Mouse (Mus musculus): ENCODE results near the gene Ccdc88c. TPM values are rescaled to one million over a fixed set of nuclear protein-coding genes. Genes with fewer than 3 reads are reported as not detected.

Gene Ccdc88c
- polyA plus RNA-seq, 1 experiment from 2014 or later: 13.3 TPM

- ATAC-seq (ENCODE audit: insufficient number of reproducible peaks, insufficient read depth, low FRiP score, low read depth): peak; percentile 42; the same call in 1 of the 2 replicates
- WGBS: 10% methylated on average over 10 of the region's 10 CpGs
- no peaks in the 10 kb centered on the region for H3K9me3 ChIP-seq (ENCODE audit: control insufficient read depth, low read depth, low read length)
- H3K4me2 ChIP-seq (replicated peaks; ENCODE audit: low read depth, low read length): no peak overlapping the region
- no peaks in the 10 kb centered on the region for H3K27me3 ChIP-seq (ENCODE audit: control insufficient read depth, insufficient read depth, low read length)
- H3K36me3 ChIP-seq (ENCODE audit: control insufficient read depth, insufficient read depth, low read length): no peaks in the 10 kb centered on the region
- peaks cover 30% of the 10 kb centered on the region for H3K4me1 ChIP-seq (ENCODE audit: control insufficient read depth, insufficient read depth, low read length)
- no peak overlapping the region for H3K9ac ChIP-seq (replicated peaks; ENCODE audit: low read depth, low read length)
- peak overlapping the region; percentile 33; the same call in 1 of the 2 replicates for H3K27ac ChIP-seq (ENCODE audit: low read length)
- H3K4me3 ChIP-seq (ENCODE audit: low read depth, low read length): no peak overlapping the region
Measured at GRCm38 (mm10) chr12:100997830-100998563, 30.9 kb downstream of the Ccdc88c start.

GRCm38 (mm10) chr12:100996378-100996898 lies 32.4 kb downstream of the Ccdc88c start:
- H3K36me3 ChIP-seq (ENCODE audit: control insufficient read depth, insufficient read depth, low read length): no peaks in the 10 kb centered on the region
- peaks cover 30% of the 10 kb centered on the region for H3K4me1 ChIP-seq (ENCODE audit: control insufficient read depth, insufficient read depth, low read length)
- no peaks in the 10 kb centered on the region for H3K9me3 ChIP-seq (ENCODE audit: control insufficient read depth, low read depth, low read length)
- H3K4me2 ChIP-seq (replicated peaks; ENCODE audit: low read depth, low read length): no peak overlapping the region
- no peak overlapping the region for H3K4me3 ChIP-seq (ENCODE audit: low read depth, low read length)
- no peak for ATAC-seq (ENCODE audit: insufficient number of reproducible peaks, insufficient read depth, low FRiP score, low read depth)
- no peak overlapping the region for H3K9ac ChIP-seq (replicated peaks; ENCODE audit: low read depth, low read length)
- H3K27me3 ChIP-seq (ENCODE audit: control insufficient read depth, insufficient read depth, low read length): no peaks in the 10 kb centered on the region
- no peak overlapping the region for H3K27ac ChIP-seq (ENCODE audit: low read length)
- WGBS: 54% methylated on average over 5 of the region's 5 CpGs

DNA sequence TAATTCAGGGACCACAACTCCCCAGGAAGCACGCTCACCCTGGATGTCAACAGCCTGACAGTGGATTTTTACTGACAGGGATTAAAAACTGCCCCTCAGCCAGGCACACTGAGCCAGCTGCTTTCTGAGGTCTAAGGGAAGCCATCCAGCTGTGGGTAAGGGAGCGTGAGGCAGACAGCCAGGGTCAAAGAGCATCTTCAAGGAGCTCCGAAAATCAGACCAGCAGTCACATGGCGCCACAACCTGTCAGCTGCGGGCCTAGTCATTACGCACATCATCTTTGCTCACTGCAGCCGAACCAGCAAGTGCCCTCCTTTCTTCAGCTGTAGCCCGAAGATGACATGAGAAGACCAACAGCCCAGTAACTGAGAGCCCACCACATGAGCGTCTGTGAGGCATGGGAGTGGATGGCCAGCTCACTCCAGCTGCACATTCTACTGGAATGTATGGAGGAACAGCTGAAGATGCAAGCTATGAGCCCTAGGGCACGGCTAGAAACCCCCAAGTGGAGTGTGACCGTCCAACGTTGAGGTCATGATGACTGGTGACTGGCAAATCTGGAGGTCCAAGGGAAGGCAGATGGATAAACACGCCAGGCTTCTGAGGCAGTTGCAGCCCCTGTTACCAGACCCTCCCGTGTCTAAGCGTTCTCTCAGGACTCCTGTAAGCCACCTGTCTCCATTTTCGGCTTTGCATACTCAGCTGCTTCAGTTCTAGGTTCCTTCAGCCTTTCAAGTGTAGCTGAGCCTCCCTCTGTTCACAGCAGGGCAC lies 33.1 kb downstream of the Ccdc88c start:
- H3K4me2 ChIP-seq (replicated peaks; ENCODE audit: low read depth, low read length): no peak overlapping the region
- H3K4me3 ChIP-seq (ENCODE audit: low read depth, low read length): no peak overlapping the region
- WGBS: 54% methylated on average over 16 of the region's 16 CpGs
- H3K27me3 ChIP-seq (ENCODE audit: control insufficient read depth, insufficient read depth, low read length): no peaks in the 10 kb centered on the region
- no peaks in the 10 kb centered on the region for H3K36me3 ChIP-seq (ENCODE audit: control insufficient read depth, insufficient read depth, low read length)
- H3K4me1 ChIP-seq (ENCODE audit: control insufficient read depth, insufficient read depth, low read length): peaks cover 30% of the 10 kb centered on the region
- no peaks in the 10 kb centered on the region for H3K9me3 ChIP-seq (ENCODE audit: control insufficient read depth, low read depth, low read length)
- H3K27ac ChIP-seq (ENCODE audit: low read length): no peak overlapping the region
- no peak for ATAC-seq (ENCODE audit: insufficient number of reproducible peaks, insufficient read depth, low FRiP score, low read depth)
- no peak overlapping the region for H3K9ac ChIP-seq (replicated peaks; ENCODE audit: low read depth, low read length)

DNA sequence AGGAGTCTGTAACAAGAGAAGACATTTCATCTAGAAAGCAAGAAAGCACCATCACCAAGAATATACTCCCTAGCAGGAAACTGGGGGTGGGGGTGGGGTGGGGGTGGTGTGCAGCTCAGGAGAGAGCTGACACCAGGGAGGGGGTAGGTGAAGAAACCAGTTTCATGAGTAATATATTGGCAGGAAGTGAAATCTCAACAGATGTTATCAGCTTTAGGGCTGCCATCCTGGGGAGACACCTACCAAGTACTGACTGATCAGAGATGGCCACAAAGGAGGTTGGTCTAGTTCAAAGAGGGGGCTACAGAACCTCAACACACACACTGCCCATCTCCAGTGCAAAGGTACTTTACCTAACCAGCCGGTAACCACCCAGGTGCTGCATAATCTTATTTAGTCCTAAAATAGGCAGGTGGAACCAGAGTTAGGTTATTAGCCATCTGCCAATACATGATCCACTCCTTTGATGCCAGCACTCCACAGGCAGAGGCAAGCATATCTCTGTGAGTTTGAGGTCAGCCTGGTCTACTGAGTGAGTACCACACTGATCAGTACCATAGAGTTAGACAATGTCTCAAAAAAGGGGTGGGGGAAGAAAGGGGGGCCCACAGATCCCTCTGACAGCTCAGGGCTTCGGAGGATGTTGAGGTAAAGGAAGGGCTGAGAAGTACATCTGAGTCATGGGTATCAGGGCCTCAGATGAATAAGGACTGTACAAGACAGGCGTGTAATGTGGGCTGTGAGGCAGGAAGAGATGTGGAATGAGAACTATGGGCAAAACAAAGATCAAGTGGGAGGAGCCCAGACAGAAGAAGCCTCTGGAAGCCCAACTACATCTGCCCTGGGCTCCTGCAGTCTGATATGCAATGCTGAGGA lies 34.5 kb downstream of the Ccdc88c start:
- no peak overlapping the region for H3K9ac ChIP-seq (replicated peaks; ENCODE audit: low read depth, low read length)
- no peak overlapping the region for H3K27ac ChIP-seq (ENCODE audit: low read length)
- no peak overlapping the region for H3K4me2 ChIP-seq (replicated peaks; ENCODE audit: low read depth, low read length)
- H3K36me3 ChIP-seq (ENCODE audit: control insufficient read depth, insufficient read depth, low read length): no peaks in the 10 kb centered on the region
- H3K27me3 ChIP-seq (ENCODE audit: control insufficient read depth, insufficient read depth, low read length): no peaks in the 10 kb centered on the region
- WGBS: 80% methylated on average over 3 of the region's 3 CpGs
- peaks cover 26% of the 10 kb centered on the region for H3K4me1 ChIP-seq (ENCODE audit: control insufficient read depth, insufficient read depth, low read length)
- ATAC-seq (ENCODE audit: insufficient number of reproducible peaks, insufficient read depth, low FRiP score, low read depth): no peak
- H3K4me3 ChIP-seq (ENCODE audit: low read depth, low read length): no peak overlapping the region
- no peaks in the 10 kb centered on the region for H3K9me3 ChIP-seq (ENCODE audit: control insufficient read depth, low read depth, low read length)

DNA sequence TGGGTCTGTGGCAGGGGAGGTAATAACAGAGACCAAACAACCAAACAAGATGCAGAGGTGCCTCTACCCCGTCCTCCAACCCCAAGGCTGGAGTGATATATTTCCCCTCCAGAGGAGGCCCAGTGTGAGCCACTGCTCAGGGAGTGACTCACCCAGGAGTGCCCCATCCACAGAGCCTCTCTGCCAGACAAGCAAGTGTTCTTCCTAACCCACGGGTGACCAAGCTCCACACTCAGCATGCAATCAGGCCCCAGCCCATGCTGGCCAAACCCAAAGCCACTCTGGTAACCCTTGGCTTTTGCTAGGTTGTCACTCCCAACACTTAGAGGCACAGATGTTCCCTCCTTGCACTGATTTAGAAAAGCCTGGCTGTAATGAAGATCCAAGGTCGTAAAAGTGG lies 35.7 kb downstream of the Ccdc88c start:
- no peak overlapping the region for H3K4me2 ChIP-seq (replicated peaks; ENCODE audit: low read depth, low read length)
- no peaks in the 10 kb centered on the region for H3K36me3 ChIP-seq (ENCODE audit: control insufficient read depth, insufficient read depth, low read length)
- no peak overlapping the region for H3K4me3 ChIP-seq (ENCODE audit: low read depth, low read length)
- no peak for ATAC-seq (ENCODE audit: insufficient number of reproducible peaks, insufficient read depth, low FRiP score, low read depth)
- H3K9ac ChIP-seq (replicated peaks; ENCODE audit: low read depth, low read length): no peak overlapping the region
- no peak overlapping the region for H3K27ac ChIP-seq (ENCODE audit: low read length)
- no peaks in the 10 kb centered on the region for H3K9me3 ChIP-seq (ENCODE audit: control insufficient read depth, low read depth, low read length)
- H3K4me1 ChIP-seq (ENCODE audit: control insufficient read depth, insufficient read depth, low read length): peaks cover 14% of the 10 kb centered on the region
- WGBS: 73% methylated on average over 3 of the region's 3 CpGs
- no peaks in the 10 kb centered on the region for H3K27me3 ChIP-seq (ENCODE audit: control insufficient read depth, insufficient read depth, low read length)

GRCm38 (mm10) chr12:100992505-100992904 lies 36.4 kb downstream of the Ccdc88c start:
- Histone ChIP-seq H3K27me3 (ENCODE audit: control insufficient read depth, insufficient read depth, low read length) (no peaks in the 10 kb centered on the region), H3K4me3 (ENCODE audit: low read depth, low read length) (no peak overlapping the region), H3K9me3 (ENCODE audit: control insufficient read depth, low read depth, low read length) (no peaks in the 10 kb centered on the region), H3K36me3 (ENCODE audit: control insufficient read depth, insufficient read depth, low read length) (no peaks in the 10 kb centered on the region), H3K4me1 (ENCODE audit: control insufficient read depth, insufficient read depth, low read length) (peaks cover 8% of the 10 kb centered on the region), H3K4me2 (replicated peaks; ENCODE audit: low read depth, low read length) (no peak overlapping the region), H3K9ac (replicated peaks; ENCODE audit: low read depth, low read length) (no peak overlapping the region), H3K27ac (ENCODE audit: low read length) (no peak overlapping the region)
- 78% methylated on average over 7 of the region's 7 CpGs for WGBS
- no peak for ATAC-seq (ENCODE audit: insufficient number of reproducible peaks, insufficient read depth, low FRiP score, low read depth)

GRCm38 (mm10) chr12:100991119-100991518 lies 37.7 kb downstream of the Ccdc88c start:
- H3K4me3 ChIP-seq (ENCODE audit: low read depth, low read length): no peak overlapping the region

GRCm38 (mm10) chr12:100990291-100990690 lies 38.6 kb downstream of the Ccdc88c start:
- Histone ChIP-seq H3K27ac (ENCODE audit: low read length) (no peak overlapping the region), H3K36me3 (ENCODE audit: control insufficient read depth, insufficient read depth, low read length) (no peaks in the 10 kb centered on the region), H3K9ac (replicated peaks; ENCODE audit: low read depth, low read length) (no peak overlapping the region), H3K27me3 (ENCODE audit: control insufficient read depth, insufficient read depth, low read length) (no peaks in the 10 kb centered on the region), H3K4me2 (replicated peaks; ENCODE audit: low read depth, low read length) (no peak overlapping the region), H3K9me3 (ENCODE audit: control insufficient read depth, low read depth, low read length) (no peaks in the 10 kb centered on the region), H3K4me1 (ENCODE audit: control insufficient read depth, insufficient read depth, low read length) (no peaks in the 10 kb centered on the region; the same call in 1 of the 2 replicates), H3K4me3 (ENCODE audit: low read depth, low read length) (no peak overlapping the region)
- WGBS: 56% methylated on average over 12 of the region's 12 CpGs
- ATAC-seq (ENCODE audit: insufficient number of reproducible peaks, insufficient read depth, low FRiP score, low read depth): no peak

More at GRCm38 (mm10) chr12:100991119-100991518, 37.7 kb downstream of the Ccdc88c start:
- no peak overlapping the region for H3K9ac ChIP-seq (replicated peaks; ENCODE audit: low read depth, low read length)
- ATAC-seq (ENCODE audit: insufficient number of reproducible peaks, insufficient read depth, low FRiP score, low read depth): no peak
- no peaks in the 10 kb centered on the region for H3K36me3 ChIP-seq (ENCODE audit: control insufficient read depth, insufficient read depth, low read length)
- WGBS: 77% methylated on average over 3 of the region's 3 CpGs
- H3K4me1 ChIP-seq (ENCODE audit: control insufficient read depth, insufficient read depth, low read length): peaks cover 7% of the 10 kb centered on the region
- no peak overlapping the region for H3K4me2 ChIP-seq (replicated peaks; ENCODE audit: low read depth, low read length)
- H3K27me3 ChIP-seq (ENCODE audit: control insufficient read depth, insufficient read depth, low read length): no peaks in the 10 kb centered on the region
- H3K9me3 ChIP-seq (ENCODE audit: control insufficient read depth, low read depth, low read length): no peaks in the 10 kb centered on the region
- no peak overlapping the region for H3K27ac ChIP-seq (ENCODE audit: low read length)
